Mouse (Mus musculus) ES-E14 (cell line): ENCODE results near the gene Naip2.

Experiments used
- HCFC1 ChIP-seq: IDR thresholded peaks from 2 replicates; pipeline ENCODE4 v1.6.1; 2012; ENCODE audit warnings: low read length, inconsistent platforms, borderline replicate concordance; ENCODE audit not compliant: insufficient read depth
- MAFK ChIP-seq: IDR thresholded peaks from 2 replicates; pipeline ENCODE4 v1.6.1; 2014; ENCODE audit warnings: mild to moderate bottlenecking, low read depth, low read length, inconsistent platforms; ENCODE audit not compliant: insufficient read depth
- ZC3H11A ChIP-seq: IDR thresholded peaks from 2 replicates; pipeline ENCODE4 v1.6.1; 2012; ENCODE audit warnings: low read depth, mild to moderate bottlenecking, inconsistent platforms, low read length, borderline replicate concordance
- ZNF384 ChIP-seq: IDR thresholded peaks from 2 replicates; pipeline ENCODE4 v1.6.1; 2012; ENCODE audit warnings: low read depth, low read length, inconsistent platforms

DNA sequence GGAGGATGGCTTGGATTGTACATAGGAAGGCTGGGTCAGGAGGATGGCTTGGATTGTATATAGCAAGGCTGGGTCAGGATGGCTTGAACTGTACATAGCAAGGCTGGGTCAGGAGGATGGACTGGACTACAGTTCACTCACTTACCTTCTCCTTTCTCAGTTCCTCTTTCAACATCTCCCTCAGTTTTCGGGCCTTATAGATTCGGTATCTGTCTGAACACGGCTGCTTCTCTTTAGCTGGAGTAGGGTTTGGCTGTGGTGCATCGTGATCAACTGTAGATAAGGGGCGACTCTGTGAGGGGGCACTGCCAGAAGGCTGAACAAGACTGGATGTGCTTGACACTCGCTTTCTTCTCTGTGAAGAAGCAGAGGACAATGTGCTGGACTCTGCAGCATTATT is 103.1 kb downstream of the Naip2 start:
- TF ChIP-seq ZC3H11A (no peak), HCFC1 (no peak), MAFK (no peak), ZNF384 (no peak)
